Mouse (Mus musculus): Measurements from ENCODE around the gene Gm10643. TPM values are rescaled to one million over a fixed set of nuclear protein-coding genes. Genes with fewer than 3 reads are reported as not detected.

Gene Gm10643
- polyA plus RNA-seq, 1 experiment, result 0.36 TPM

- DNase-seq, result no peak
- 96% methylated on average over 7 of the region's 7 CpGs for WGBS
- TF ChIP-seq POLR2A (IDR thresholded peaks at IDR 0.05; ENCODE audit: control insufficient read depth, extremely low read depth, insufficient read depth, low read length, poor library complexity), result no peak
- no peak for TF ChIP-seq CTCF (IDR thresholded peaks at IDR 0.05; ENCODE audit: borderline replicate concordance, control insufficient read depth, extremely low read depth, insufficient read depth, low read length, poor library complexity)
- no peaks in the 10 kb centered on the region for H3K4me1 ChIP-seq (replicated peaks; ENCODE audit: control insufficient read depth, insufficient read depth, low read length)
- H3K27me3 ChIP-seq (ENCODE audit: control insufficient read depth, insufficient read depth, low read length), result no peaks in the 10 kb centered on the region
- no peak overlapping the region for H3K27ac ChIP-seq (ENCODE audit: control insufficient read depth, insufficient read depth, low read length)
- H3K4me3 ChIP-seq (ENCODE audit: control insufficient read depth, insufficient read depth, low read length), result no peak overlapping the region
- peaks cover 48% of the 10 kb centered on the region for H3K36me3 ChIP-seq (ENCODE audit: control insufficient read depth, insufficient read depth, low read length)
Measured at GRCm38 (mm10) chr8:84087156-84087555, 22.2 kb upstream of the Gm10643 start.

DNA sequence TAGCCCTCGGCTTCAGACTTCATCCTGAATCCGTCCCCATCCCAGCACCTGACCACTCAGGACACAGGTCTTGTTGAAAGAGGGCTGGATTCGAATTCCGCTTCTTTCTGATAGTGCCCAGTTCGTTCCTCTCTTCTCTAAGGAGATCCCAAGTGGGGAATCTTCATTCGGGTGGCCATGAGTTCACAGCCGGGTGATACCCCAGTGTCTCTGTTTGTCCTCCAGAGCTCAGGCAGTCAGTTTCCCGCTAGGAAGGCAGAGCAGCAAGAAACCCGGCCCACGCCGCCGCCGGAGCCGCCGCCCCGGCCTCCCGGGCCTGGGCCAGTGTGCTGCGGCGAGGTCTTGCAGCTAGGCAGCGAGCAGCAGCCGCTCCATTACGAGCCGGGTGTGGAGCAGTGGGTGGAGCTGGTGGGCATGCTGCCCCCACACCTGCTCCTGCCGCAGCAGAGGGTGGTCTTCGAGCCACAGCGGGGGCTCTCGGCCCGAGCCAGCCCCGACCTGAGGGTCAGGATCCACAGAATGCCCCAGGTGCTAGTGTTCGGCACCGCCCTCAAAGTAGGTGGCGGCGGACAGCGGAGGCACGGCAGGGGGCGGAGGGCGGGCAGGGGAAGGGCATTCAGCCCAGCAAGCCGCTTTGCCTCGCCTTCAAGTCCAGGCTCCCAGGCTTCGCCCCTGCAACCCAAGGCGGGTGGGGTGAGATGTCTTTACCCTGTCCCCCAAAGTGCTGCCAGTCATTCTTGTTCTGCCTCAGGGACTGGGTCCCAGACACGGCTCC is 19.6 kb upstream of the Gm10643 start:
- H3K4me3 ChIP-seq (ENCODE audit: control insufficient read depth, insufficient read depth, low read length), result no peak overlapping the region
- H3K36me3 ChIP-seq (ENCODE audit: control insufficient read depth, insufficient read depth, low read length), result peaks cover 57% of the 10 kb centered on the region
- WGBS, result 96% methylated on average over 42 of the region's 42 CpGs
- no peaks in the 10 kb centered on the region for H3K4me1 ChIP-seq (replicated peaks; ENCODE audit: control insufficient read depth, insufficient read depth, low read length)
- no peaks in the 10 kb centered on the region for H3K27me3 ChIP-seq (ENCODE audit: control insufficient read depth, insufficient read depth, low read length)
- TF ChIP-seq CTCF (IDR thresholded peaks at IDR 0.05; ENCODE audit: borderline replicate concordance, control insufficient read depth, extremely low read depth, insufficient read depth, low read length, poor library complexity) (no peak), POLR2A (IDR thresholded peaks at IDR 0.05; ENCODE audit: control insufficient read depth, extremely low read depth, insufficient read depth, low read length, poor library complexity) (no peak)
- DNase-seq, result no peak
- no peak overlapping the region for H3K27ac ChIP-seq (ENCODE audit: control insufficient read depth, insufficient read depth, low read length)

- Histone ChIP-seq H3K36me3 (ENCODE audit: control insufficient read depth, insufficient read depth, low read length) (peaks cover 51% of the 10 kb centered on the region), H3K4me1 (replicated peaks; ENCODE audit: control insufficient read depth, insufficient read depth, low read length) (no peaks in the 10 kb centered on the region), H3K27me3 (ENCODE audit: control insufficient read depth, insufficient read depth, low read length) (no peaks in the 10 kb centered on the region), H3K4me3 (ENCODE audit: control insufficient read depth, insufficient read depth, low read length) (no peak overlapping the region), H3K27ac (ENCODE audit: control insufficient read depth, insufficient read depth, low read length) (no peak overlapping the region)
- no peak for DNase-seq
- TF ChIP-seq POLR2A (IDR thresholded peaks at IDR 0.05; ENCODE audit: control insufficient read depth, extremely low read depth, insufficient read depth, low read length, poor library complexity) (no peak), CTCF (IDR thresholded peaks at IDR 0.05; ENCODE audit: borderline replicate concordance, control insufficient read depth, extremely low read depth, insufficient read depth, low read length, poor library complexity) (no peak)
- WGBS, result 86% methylated on average over 8 of the region's 8 CpGs
Measured at GRCm38 (mm10) chr8:84083829-84084241, 18.9 kb upstream of the Gm10643 start.

DNA sequence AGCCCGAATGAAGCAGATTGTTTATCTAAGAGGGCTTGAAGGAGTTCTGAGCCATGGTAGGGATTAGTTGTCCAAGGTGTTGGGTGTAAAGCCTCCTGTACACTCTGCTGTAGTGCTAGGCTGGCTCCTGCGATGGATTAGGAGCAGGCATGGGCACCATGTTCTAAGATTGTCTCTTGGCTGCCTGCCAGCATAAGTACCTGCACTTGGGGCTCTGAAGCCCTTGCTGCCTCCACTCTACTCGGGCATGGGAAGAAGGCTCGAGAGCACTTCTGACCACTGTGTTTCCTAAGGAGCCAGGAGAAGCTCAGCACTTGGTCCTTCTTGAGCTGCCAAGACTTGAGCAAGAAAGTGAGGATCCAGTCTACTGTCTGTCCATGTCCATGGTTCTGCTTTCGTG is 14.3 kb upstream of the Gm10643 start:
- H3K4me1 ChIP-seq (replicated peaks; ENCODE audit: control insufficient read depth, insufficient read depth, low read length), result no peaks in the 10 kb centered on the region
- no peaks in the 10 kb centered on the region for H3K27me3 ChIP-seq (ENCODE audit: control insufficient read depth, insufficient read depth, low read length)
- 98% methylated on average over 5 of the region's 5 CpGs for WGBS
- no peak for DNase-seq
- H3K36me3 ChIP-seq (ENCODE audit: control insufficient read depth, insufficient read depth, low read length), result peaks cover 33% of the 10 kb centered on the region
- TF ChIP-seq CTCF (IDR thresholded peaks at IDR 0.05; ENCODE audit: borderline replicate concordance, control insufficient read depth, extremely low read depth, insufficient read depth, low read length, poor library complexity), result no peak
- no peak for TF ChIP-seq POLR2A (IDR thresholded peaks at IDR 0.05; ENCODE audit: control insufficient read depth, extremely low read depth, insufficient read depth, low read length, poor library complexity)
- no peak overlapping the region for H3K4me3 ChIP-seq (ENCODE audit: control insufficient read depth, insufficient read depth, low read length)
- no peak overlapping the region for H3K27ac ChIP-seq (ENCODE audit: control insufficient read depth, insufficient read depth, low read length)

- WGBS, result 88% methylated on average over 3 of the region's 3 CpGs
- H3K27ac ChIP-seq (ENCODE audit: control insufficient read depth, insufficient read depth, low read length), result no peak overlapping the region
- no peak for DNase-seq
- peaks cover 9% of the 10 kb centered on the region for H3K4me1 ChIP-seq (replicated peaks; ENCODE audit: control insufficient read depth, insufficient read depth, low read length)
- H3K27me3 ChIP-seq (ENCODE audit: control insufficient read depth, insufficient read depth, low read length), result no peaks in the 10 kb centered on the region
- peaks cover 13% of the 10 kb centered on the region for H3K36me3 ChIP-seq (ENCODE audit: control insufficient read depth, insufficient read depth, low read length)
- no peak overlapping the region for H3K4me3 ChIP-seq (ENCODE audit: control insufficient read depth, insufficient read depth, low read length)
- TF ChIP-seq CTCF (IDR thresholded peaks at IDR 0.05; ENCODE audit: borderline replicate concordance, control insufficient read depth, extremely low read depth, insufficient read depth, low read length, poor library complexity) (no peak), POLR2A (IDR thresholded peaks at IDR 0.05; ENCODE audit: control insufficient read depth, extremely low read depth, insufficient read depth, low read length, poor library complexity) (no peak)
Measured at GRCm38 (mm10) chr8:84076849-84077248, 11.9 kb upstream of the Gm10643 start.

- Histone ChIP-seq H3K4me1 (replicated peaks; ENCODE audit: control insufficient read depth, insufficient read depth, low read length) (peaks cover 9% of the 10 kb centered on the region), H3K27ac (ENCODE audit: control insufficient read depth, insufficient read depth, low read length) (no peak overlapping the region), H3K36me3 (ENCODE audit: control insufficient read depth, insufficient read depth, low read length) (peaks cover 12% of the 10 kb centered on the region), H3K27me3 (ENCODE audit: control insufficient read depth, insufficient read depth, low read length) (no peaks in the 10 kb centered on the region), H3K4me3 (ENCODE audit: control insufficient read depth, insufficient read depth, low read length) (no peak overlapping the region)
- TF ChIP-seq POLR2A (IDR thresholded peaks at IDR 0.05; ENCODE audit: control insufficient read depth, extremely low read depth, insufficient read depth, low read length, poor library complexity), result no peak
- DNase-seq, result no peak
- 94% methylated on average over 1 of the region's 1 CpGs for WGBS
Measured at GRCm38 (mm10) chr8:84076412-84076811, 11.5 kb upstream of the Gm10643 start.
